Mouse (Mus musculus) lung, adult 10 weeks (tissue): Measurements from ENCODE around the gene Hgfac. TPM values are rescaled to one million over a fixed set of nuclear protein-coding genes. Genes with fewer than 3 reads are reported as not detected.

ENCODE experiments used
- polyA plus RNA-seq: library from polyadenylated mRNA; stranded (reverse); fragments of 350-450 nt; fragmentation: Illumina TruSeq; extraction: RNeasy Lipid Tissue Mini Kit (QIAGEN cat#74804); gene quantifications from one replicate; pipeline ENCODE4 v1.2.3, GENCODE M21; 2014; ENCODE audit warnings: low read depth, low replicate concordance; ENCODE audit not compliant: insufficient read depth

Hgfac gene
- 1.7 TPM for polyA plus RNA-seq

GRCm38 (mm10) chr5:35041268-35041829 lies at the start of gene Hgfac:
Hgfac (plus strand) TSS chr5:35041509.

GRCm38 (mm10) chr5:35056604-35057432 lies 15.5 kb downstream of the Hgfac start, which contains the start of gene Dok7:
Dok7 (plus strand) TSS chr5:35056766.

Other genes starting within 250 kb of the Hgfac start
- 1.3 TPM for gene Msantd1, start 133.5 kb upstream of the Hgfac start, polyA plus RNA-seq
- 50.5 TPM for gene Rgs12, start 92.1 kb upstream of the Hgfac start, polyA plus RNA-seq
- 0.68 TPM for gene Dok7, start 15.3 kb downstream of the Hgfac start, polyA plus RNA-seq
- gene Lrpap1, start 64.3 kb downstream of the Hgfac start, polyA plus RNA-seq: 101 TPM
- not detected for gene Adra2c, start 236.8 kb downstream of the Hgfac start, polyA plus RNA-seq